Mouse (Mus musculus) kidney, postnatal 10 days (tissue): ENCODE measurements at regions not wholly inside any gene's neighbourhood (a gene's known extent, or its start where the extent isn't known, plus 50 kb on each side); places are given as distances from the start of the nearest gene placed in this dataset.

Source experiments
- DNase-seq: peaks from one replicate; pipeline ENCODE4 v3.0.0; 2021; ENCODE audit warnings: mixed read lengths

DNA sequence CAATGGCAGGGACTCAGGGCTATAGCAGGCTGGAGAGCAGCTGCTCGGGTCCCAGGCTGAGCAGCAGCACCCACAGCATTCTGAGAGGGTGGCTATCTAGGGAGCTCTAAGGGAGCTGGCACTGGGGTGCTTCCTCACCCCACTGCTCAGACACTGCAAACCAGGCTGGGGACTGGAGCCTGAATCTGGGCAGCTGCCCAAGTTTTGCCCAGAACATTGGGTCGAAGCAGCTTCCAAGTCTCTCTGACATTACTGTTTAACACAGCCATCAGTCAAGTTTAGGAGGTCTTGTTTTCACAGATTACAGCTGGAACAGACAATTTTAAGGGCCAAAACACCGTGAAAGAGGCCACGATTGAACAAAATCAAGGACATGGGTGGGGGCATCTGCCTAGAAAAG, 96.1 kb upstream of the Tcerg1l start:
- DNase-seq = peak; percentile 39

DNA sequence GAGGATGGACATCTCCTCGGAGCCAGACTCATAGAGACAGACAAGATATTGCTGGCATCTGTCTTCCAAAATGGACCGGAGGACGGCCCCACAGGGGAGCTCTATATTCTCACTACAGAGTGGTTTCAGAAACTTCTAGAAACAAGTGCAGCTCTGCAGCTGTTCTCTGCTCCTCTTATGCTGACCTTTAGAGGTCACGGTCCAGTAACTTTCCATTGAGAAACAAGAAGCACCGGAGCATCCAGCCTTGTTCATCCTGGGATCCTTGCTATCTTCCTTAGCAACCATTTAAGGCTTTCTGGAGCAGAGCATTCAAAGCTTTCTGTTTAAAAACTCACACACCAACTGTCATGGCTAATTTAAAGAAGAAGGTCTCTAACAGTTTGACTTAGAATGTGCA, 94.7 kb upstream of the Tcerg1l start:
- peak; percentile 12 for DNase-seq

DNA sequence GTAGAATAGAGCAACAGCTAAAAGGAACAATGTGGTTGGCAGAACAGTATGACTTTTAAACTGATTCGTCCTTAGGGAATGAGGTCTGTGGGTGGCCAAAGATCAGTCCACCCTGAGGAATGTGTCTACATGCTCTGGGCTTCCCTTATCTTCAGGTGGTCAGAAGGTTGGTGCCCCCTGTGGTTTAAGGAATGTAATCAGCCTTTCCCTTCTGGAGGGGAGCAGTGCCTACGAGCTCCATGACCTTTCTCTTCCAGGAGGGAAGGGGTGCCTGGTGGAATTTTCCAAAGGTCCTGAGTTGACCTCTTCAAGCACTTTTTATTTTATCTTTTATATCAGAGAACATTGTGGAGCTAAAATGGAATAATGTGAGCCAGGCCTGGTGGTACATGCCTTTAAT, 91.9 kb upstream of the Tcerg1l start:
- DNase-seq = no peak

- DNase-seq = peak; percentile 18
These were observed 90.7 kb upstream of the Tcerg1l start for GRCm38 (mm10) chr7:138488201-138488720.

DNA sequence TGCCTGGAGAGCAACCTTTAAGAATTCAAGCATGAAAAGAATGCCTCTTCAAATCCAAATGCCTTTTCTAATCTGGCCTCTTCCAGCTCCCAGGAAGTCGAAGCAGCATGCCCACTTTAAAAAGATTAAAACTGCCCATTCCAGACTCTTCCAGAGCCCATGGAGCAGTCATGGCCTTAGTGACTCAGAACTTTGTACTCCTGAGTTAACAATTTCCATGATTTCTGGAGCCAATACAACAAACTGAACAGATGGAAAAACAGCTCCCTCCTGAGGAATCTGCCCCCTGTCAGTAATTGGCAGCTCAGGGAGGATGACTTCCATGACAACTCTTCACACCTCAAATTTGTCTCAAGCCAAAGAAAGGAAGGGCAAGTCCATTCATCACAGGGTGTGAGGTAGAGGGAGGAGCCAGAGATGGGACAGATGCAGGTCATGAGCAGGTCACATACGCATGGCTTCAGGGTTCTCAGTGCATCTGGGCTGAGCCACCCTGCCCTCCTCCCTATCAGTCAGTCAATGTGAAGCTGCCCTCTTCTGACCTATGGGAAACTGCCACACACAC, 75.4 kb upstream of the Tcerg1l start:
- DNase-seq = no peak

DNA sequence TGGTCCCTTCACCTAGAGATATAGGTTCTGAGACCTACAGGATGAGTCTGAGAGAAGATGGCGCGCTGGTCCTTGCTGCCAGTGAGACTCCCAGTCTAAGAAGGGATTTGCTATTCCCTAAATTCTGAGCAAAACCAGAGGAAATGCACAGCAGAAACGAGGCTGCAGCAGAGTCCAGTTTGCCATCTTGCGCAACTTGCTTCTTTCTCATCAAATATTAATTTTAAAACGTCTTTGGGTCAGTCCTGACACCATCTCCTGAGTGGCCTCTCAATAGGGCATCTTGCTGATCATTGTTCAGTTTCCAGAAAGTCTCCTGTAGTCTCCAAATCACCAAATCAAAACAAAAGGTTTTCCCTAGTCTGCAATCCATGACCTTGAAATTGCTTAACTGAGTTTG, 74.8 kb upstream of the Tcerg1l start:
- DNase-seq = no peak

DNA sequence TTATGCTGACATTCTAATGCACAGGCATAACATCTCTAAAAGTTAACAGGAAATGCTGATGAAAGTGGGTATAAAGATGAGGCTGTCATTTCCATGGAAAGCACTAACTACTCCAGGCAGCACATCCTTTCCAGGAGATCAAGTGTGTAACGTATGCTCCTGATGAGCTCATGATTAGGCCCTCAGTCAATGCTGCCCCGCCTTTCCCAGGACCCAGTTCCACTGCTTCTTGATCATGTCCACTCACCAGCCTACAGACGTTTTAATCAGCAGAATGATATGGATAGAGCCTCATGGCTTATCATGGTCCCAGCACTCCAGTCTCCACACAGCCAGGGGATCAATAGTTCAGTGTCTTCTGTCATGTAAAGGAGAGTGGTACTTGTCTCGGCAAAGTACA, 71.7 kb upstream of the Tcerg1l start:
- no peak for DNase-seq

DNA sequence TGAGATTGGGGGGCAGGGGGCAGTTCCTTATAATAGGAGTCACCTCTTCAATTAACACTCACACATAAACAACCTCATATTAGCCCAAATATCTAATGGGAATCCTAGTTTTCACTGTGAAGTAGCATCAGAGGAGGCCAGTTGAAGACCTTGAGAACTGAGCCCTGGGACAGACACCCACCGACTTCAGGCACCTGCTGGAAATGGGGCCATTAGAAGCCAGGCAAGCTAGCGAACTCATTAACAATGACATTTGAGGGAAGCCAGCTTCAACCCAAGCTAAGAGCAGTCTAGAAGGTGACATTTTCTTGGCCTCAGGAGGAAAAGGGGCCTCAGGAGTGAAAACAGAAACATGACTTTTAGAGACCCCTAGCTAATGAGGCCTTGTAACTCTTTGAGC, 70.9 kb upstream of the Tcerg1l start:
- DNase-seq = no peak

DNA sequence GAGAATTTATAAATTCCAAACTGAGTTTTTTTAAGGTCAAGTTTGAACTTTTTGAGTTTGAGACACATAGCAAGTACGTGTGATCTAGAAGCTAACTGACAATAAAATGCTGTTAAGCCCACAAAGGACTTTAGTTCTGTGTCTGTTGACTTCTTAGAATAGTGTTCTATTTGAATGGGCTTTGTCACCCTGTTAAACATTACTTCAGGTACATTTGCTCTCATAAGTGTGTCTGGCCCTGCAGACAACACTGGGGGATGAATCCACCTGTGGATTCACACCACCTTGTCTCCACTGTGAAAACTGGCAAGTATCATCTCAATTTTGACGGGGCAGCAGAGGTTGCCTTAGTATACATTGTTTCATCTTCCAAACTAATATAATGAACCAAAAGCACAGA, 70.5 kb upstream of the Tcerg1l start:
- no peak for DNase-seq

- no peak for DNase-seq
These were observed 69.9 kb upstream of the Tcerg1l start for GRCm38 (mm10) chr7:138467386-138467785.

GRCm38 (mm10) chr7:138457964-138458363, 60.4 kb upstream of the Tcerg1l start:
- DNase-seq = no peak

- DNase-seq = no peak
These were observed 57.8 kb upstream of the Tcerg1l start for GRCm38 (mm10) chr7:138455371-138455770.

DNA sequence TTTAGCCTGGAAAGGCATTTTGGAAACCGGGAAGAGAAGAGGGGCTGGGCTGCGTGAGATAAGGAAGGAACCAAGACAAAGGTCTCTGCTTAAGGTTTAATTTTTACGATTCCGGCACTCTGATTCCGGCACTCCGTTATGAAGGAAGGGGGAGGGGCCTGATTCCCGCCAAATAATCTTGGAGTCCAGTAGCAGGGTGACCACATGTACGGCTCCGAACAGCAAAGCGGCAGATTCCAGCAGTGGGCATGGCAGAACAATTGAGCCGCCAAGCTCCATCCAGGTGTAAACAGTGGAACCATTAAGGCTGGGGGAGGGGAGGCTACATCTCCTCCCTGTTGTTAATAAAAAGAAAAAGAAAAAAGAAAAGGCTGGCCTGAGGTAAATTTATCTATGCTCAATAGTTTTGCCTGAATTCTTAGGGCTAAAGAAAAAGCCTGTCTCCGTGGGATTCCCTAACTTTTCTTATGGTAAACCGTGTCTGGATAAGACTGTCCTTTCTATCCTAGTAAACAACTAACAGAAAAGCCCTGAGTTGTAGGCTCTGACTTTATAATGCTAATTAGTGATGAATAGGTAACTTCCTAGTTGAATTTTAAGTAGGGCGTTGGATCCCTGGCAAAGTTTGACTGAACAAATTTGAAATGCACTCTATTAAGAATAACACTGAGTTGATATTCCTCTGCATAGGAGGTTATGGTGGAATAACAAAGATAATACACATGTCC, 57.1 kb upstream of the Tcerg1l start:
- peak; percentile 22 for DNase-seq

GRCm38 (mm10) chr7:138451321-138451720, 53.8 kb upstream of the Tcerg1l start:
- DNase-seq = no peak

- no peak for DNase-seq
These were observed 51.0 kb upstream of the Tcerg1l start for GRCm38 (mm10) chr7:138448519-138448918.
